Mouse (Mus musculus): ENCODE results near the gene Pdss2. TPM values are rescaled to one million over a fixed set of nuclear protein-coding genes. Genes with fewer than 3 reads are reported as not detected.

Pdss2 gene
- polyA plus RNA-seq, 1 experiment, result 3.7 TPM

- no peaks in the 10 kb centered on the region for H3K4me1 ChIP-seq (ENCODE audit: control insufficient read depth, insufficient read depth, low read length)
- no peaks in the 10 kb centered on the region for H3K36me3 ChIP-seq (ENCODE audit: control insufficient read depth, insufficient read depth, low read length)
- no peak overlapping the region for H3K4me3 ChIP-seq (ENCODE audit: control insufficient read depth, low read depth, low read length)
- no peaks in the 10 kb centered on the region for H3K27me3 ChIP-seq (ENCODE audit: control insufficient read depth, insufficient read depth, low read length)
- TF ChIP-seq CTCF (IDR thresholded peaks at IDR 0.05; ENCODE audit: control insufficient read depth, insufficient read depth, insufficient replicate concordance, low read depth, low read length) (no peak), POLR2A (IDR thresholded peaks at IDR 0.05; ENCODE audit: control insufficient read depth, low read depth, low read length) (no peak)
- no peak overlapping the region for H3K27ac ChIP-seq (ENCODE audit: control insufficient read depth, insufficient read depth, low read depth, low read length)
Observed at GRCm38 (mm10) chr10:43420660-43421413, 199.6 kb downstream of the Pdss2 start.

GRCm38 (mm10) chr10:43422061-43422770 lies 200.9 kb downstream of the Pdss2 start:
- H3K27me3 ChIP-seq (ENCODE audit: control insufficient read depth, insufficient read depth, low read length), result no peaks in the 10 kb centered on the region
- no peak overlapping the region for H3K27ac ChIP-seq (ENCODE audit: control insufficient read depth, insufficient read depth, low read depth, low read length)
- no peaks in the 10 kb centered on the region for H3K4me1 ChIP-seq (ENCODE audit: control insufficient read depth, insufficient read depth, low read length)
- TF ChIP-seq CTCF (IDR thresholded peaks at IDR 0.05; ENCODE audit: control insufficient read depth, insufficient read depth, insufficient replicate concordance, low read depth, low read length), result no peak
- TF ChIP-seq POLR2A (IDR thresholded peaks at IDR 0.05; ENCODE audit: control insufficient read depth, low read depth, low read length), result no peak
- no peaks in the 10 kb centered on the region for H3K36me3 ChIP-seq (ENCODE audit: control insufficient read depth, insufficient read depth, low read length)
- H3K4me3 ChIP-seq (ENCODE audit: control insufficient read depth, low read depth, low read length), result no peak overlapping the region

- H3K4me1 ChIP-seq (ENCODE audit: control insufficient read depth, insufficient read depth, low read length), result no peaks in the 10 kb centered on the region
- H3K27ac ChIP-seq (ENCODE audit: control insufficient read depth, insufficient read depth, low read depth, low read length), result no peak overlapping the region
- no peaks in the 10 kb centered on the region for H3K27me3 ChIP-seq (ENCODE audit: control insufficient read depth, insufficient read depth, low read length)
- no peak overlapping the region for H3K4me3 ChIP-seq (ENCODE audit: control insufficient read depth, low read depth, low read length)
- no peaks in the 10 kb centered on the region for H3K36me3 ChIP-seq (ENCODE audit: control insufficient read depth, insufficient read depth, low read length)
- no peak for TF ChIP-seq POLR2A (IDR thresholded peaks at IDR 0.05; ENCODE audit: control insufficient read depth, low read depth, low read length)
- TF ChIP-seq CTCF (IDR thresholded peaks at IDR 0.05; ENCODE audit: control insufficient read depth, insufficient read depth, insufficient replicate concordance, low read depth, low read length), result no peak
Observed at GRCm38 (mm10) chr10:43424545-43424944, 203.3 kb downstream of the Pdss2 start.

- Histone ChIP-seq H3K4me1 (ENCODE audit: control insufficient read depth, insufficient read depth, low read length) (no peaks in the 10 kb centered on the region), H3K27me3 (ENCODE audit: control insufficient read depth, insufficient read depth, low read length) (no peaks in the 10 kb centered on the region), H3K4me3 (ENCODE audit: control insufficient read depth, low read depth, low read length) (no peak overlapping the region), H3K27ac (ENCODE audit: control insufficient read depth, insufficient read depth, low read depth, low read length) (no peak overlapping the region), H3K36me3 (ENCODE audit: control insufficient read depth, insufficient read depth, low read length) (no peaks in the 10 kb centered on the region)
- TF ChIP-seq POLR2A (IDR thresholded peaks at IDR 0.05; ENCODE audit: control insufficient read depth, low read depth, low read length) (no peak), CTCF (IDR thresholded peaks at IDR 0.05; ENCODE audit: control insufficient read depth, insufficient read depth, insufficient replicate concordance, low read depth, low read length) (no peak)
Observed at GRCm38 (mm10) chr10:43430606-43431005, 209.3 kb downstream of the Pdss2 start.

- Histone ChIP-seq H3K4me1 (ENCODE audit: control insufficient read depth, insufficient read depth, low read length) (no peaks in the 10 kb centered on the region), H3K27ac (ENCODE audit: control insufficient read depth, insufficient read depth, low read depth, low read length) (no peak overlapping the region), H3K27me3 (ENCODE audit: control insufficient read depth, insufficient read depth, low read length) (no peaks in the 10 kb centered on the region), H3K36me3 (ENCODE audit: control insufficient read depth, insufficient read depth, low read length) (no peaks in the 10 kb centered on the region), H3K4me3 (ENCODE audit: control insufficient read depth, low read depth, low read length) (no peak overlapping the region)
- no peak for TF ChIP-seq CTCF (IDR thresholded peaks at IDR 0.05; ENCODE audit: control insufficient read depth, insufficient read depth, insufficient replicate concordance, low read depth, low read length)
- no peak for TF ChIP-seq POLR2A (IDR thresholded peaks at IDR 0.05; ENCODE audit: control insufficient read depth, low read depth, low read length)
Observed at GRCm38 (mm10) chr10:43434326-43434725, 213.0 kb downstream of the Pdss2 start.

- Histone ChIP-seq H3K36me3 (ENCODE audit: control insufficient read depth, insufficient read depth, low read length) (no peaks in the 10 kb centered on the region), H3K27ac (ENCODE audit: control insufficient read depth, insufficient read depth, low read depth, low read length) (no peak overlapping the region), H3K4me3 (ENCODE audit: control insufficient read depth, low read depth, low read length) (no peak overlapping the region), H3K4me1 (ENCODE audit: control insufficient read depth, insufficient read depth, low read length) (no peaks in the 10 kb centered on the region), H3K27me3 (ENCODE audit: control insufficient read depth, insufficient read depth, low read length) (no peaks in the 10 kb centered on the region)
- 0 out of 2 replicates have a peak, but pooled peaks have one; percentile 1 for TF ChIP-seq CTCF (IDR thresholded peaks at IDR 0.05; ENCODE audit: control insufficient read depth, insufficient read depth, insufficient replicate concordance, low read depth, low read length)
- no peak for TF ChIP-seq POLR2A (IDR thresholded peaks at IDR 0.05; ENCODE audit: control insufficient read depth, low read depth, low read length)
Observed at GRCm38 (mm10) chr10:43435757-43436156, 214.5 kb downstream of the Pdss2 start.

- H3K27ac ChIP-seq (ENCODE audit: control insufficient read depth, insufficient read depth, low read depth, low read length), result no peak overlapping the region
- H3K36me3 ChIP-seq (ENCODE audit: control insufficient read depth, insufficient read depth, low read length), result no peaks in the 10 kb centered on the region
- no peak overlapping the region for H3K4me3 ChIP-seq (ENCODE audit: control insufficient read depth, low read depth, low read length)
- no peaks in the 10 kb centered on the region for H3K27me3 ChIP-seq (ENCODE audit: control insufficient read depth, insufficient read depth, low read length)
- no peak for TF ChIP-seq POLR2A (IDR thresholded peaks at IDR 0.05; ENCODE audit: control insufficient read depth, low read depth, low read length)
- no peak for TF ChIP-seq CTCF (IDR thresholded peaks at IDR 0.05; ENCODE audit: control insufficient read depth, insufficient read depth, insufficient replicate concordance, low read depth, low read length)
- no peaks in the 10 kb centered on the region for H3K4me1 ChIP-seq (ENCODE audit: control insufficient read depth, insufficient read depth, low read length)
Observed at GRCm38 (mm10) chr10:43439492-43439941, 218.2 kb downstream of the Pdss2 start.
